Mouse (Mus musculus): ENCODE results near the gene Olfr1396. TPM values are rescaled to one million over a fixed set of nuclear protein-coding genes. Genes with fewer than 3 reads are reported as not detected.

Olfr1396 gene
- polyA plus RNA-seq, 1 experiment = not detected

DNA sequence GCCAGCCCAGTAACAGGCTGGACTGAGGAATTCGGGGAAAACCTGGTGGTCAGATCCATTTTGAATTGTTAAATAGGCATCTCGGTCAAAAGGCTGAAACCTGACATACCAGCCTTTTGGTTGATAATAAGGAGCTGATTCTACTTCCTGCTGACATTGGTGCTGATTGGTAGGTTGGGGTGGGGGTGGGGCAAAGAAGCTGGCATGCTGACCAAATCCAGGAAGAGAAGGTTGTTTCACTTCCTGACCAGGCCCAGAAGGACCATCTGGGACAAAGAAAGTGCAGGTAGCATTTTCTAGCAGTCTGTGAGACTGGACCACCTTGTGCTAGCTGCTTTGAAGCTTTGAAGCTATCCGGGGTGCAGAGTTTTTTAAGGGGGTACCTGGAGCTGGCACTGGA lies 14.3 kb downstream of the Olfr1396 start:
- Histone ChIP-seq H3K27ac (ENCODE audit: control insufficient read depth, insufficient read depth, low read depth, low read length) (no peak overlapping the region), H3K36me3 (ENCODE audit: control insufficient read depth, insufficient read depth, low read length) (no peaks in the 10 kb centered on the region), H3K4me1 (ENCODE audit: control insufficient read depth, insufficient read depth, low read length) (peaks cover 9% of the 10 kb centered on the region), H3K4me3 (ENCODE audit: control insufficient read depth, low read depth, low read length) (no peak overlapping the region), H3K27me3 (ENCODE audit: control insufficient read depth, insufficient read depth, low read length) (no peaks in the 10 kb centered on the region)
- no peak for TF ChIP-seq CTCF (IDR thresholded peaks at IDR 0.05; ENCODE audit: control insufficient read depth, insufficient read depth, insufficient replicate concordance, low read depth, low read length)
- TF ChIP-seq POLR2A (IDR thresholded peaks at IDR 0.05; ENCODE audit: control insufficient read depth, low read depth, low read length) = no peak

DNA sequence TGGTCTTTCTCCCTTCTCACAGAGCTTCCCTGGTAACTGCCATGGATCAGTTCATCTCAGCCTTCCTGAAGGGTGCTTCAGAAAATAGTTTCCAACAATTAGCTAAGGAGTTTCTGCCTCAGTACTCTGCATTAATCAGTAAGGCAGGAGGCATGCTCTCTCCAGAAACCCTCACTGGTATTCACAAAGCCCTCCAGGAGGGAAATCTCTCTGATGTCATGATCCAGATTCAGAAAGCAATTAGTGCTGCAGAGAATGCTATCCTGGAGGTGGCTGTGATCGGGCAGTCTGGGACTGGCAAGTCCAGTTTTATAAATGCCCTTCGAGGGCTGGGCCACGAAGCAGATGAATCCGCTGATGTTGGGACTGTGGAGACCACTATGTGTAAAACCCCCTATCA lies 19.3 kb downstream of the Olfr1396 start:
- H3K4me3 ChIP-seq (ENCODE audit: control insufficient read depth, low read depth, low read length) = no peak overlapping the region
- TF ChIP-seq POLR2A (IDR thresholded peaks at IDR 0.05; ENCODE audit: control insufficient read depth, low read depth, low read length) = no peak
- no peak for TF ChIP-seq CTCF (IDR thresholded peaks at IDR 0.05; ENCODE audit: control insufficient read depth, insufficient read depth, insufficient replicate concordance, low read depth, low read length)
- H3K27me3 ChIP-seq (ENCODE audit: control insufficient read depth, insufficient read depth, low read length) = no peaks in the 10 kb centered on the region
- H3K36me3 ChIP-seq (ENCODE audit: control insufficient read depth, insufficient read depth, low read length) = no peaks in the 10 kb centered on the region
- H3K27ac ChIP-seq (ENCODE audit: control insufficient read depth, insufficient read depth, low read depth, low read length) = no peak overlapping the region
- H3K4me1 ChIP-seq (ENCODE audit: control insufficient read depth, insufficient read depth, low read length) = no peaks in the 10 kb centered on the region

DNA sequence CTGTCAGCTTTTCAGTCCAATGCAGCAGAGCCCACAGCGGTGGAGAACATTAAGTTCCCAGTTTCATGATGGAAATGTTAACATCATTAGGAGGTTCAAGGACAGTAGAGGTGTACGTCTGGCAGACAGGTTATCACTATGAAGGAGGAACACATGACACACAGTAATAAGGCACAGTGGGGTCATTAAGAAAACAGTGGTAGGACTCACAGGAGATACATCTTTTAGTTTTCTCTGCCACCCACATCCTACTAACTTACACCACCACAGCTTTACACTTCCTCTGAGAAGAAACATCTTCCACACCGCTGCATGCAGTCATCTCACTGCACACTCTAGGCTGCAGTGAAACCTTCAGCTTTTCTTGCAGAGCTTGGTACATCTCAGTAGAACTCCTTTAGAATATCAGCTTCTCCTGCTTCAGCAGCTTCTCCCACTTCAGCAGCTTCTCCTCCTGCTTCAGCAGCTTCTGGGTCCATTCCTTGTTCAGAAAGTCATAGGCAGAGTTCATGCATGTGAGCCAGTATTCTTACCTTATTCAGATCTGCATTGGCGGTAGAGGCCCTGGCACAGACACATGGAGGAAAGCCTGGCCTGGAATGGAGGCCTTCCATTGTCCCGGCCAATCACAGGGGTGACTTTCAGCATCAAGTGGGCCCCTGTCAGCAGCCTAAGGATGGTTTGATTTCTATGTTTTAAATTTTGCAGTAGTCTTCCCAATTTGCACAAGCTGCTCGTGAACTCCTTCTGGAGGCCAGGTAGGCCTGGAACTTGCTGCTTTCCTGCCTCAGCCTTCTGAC lies 20.6 kb downstream of the Olfr1396 start:
- no peaks in the 10 kb centered on the region for H3K4me1 ChIP-seq (ENCODE audit: control insufficient read depth, insufficient read depth, low read length)
- TF ChIP-seq CTCF (IDR thresholded peaks at IDR 0.05; ENCODE audit: control insufficient read depth, insufficient read depth, insufficient replicate concordance, low read depth, low read length) = no peak
- TF ChIP-seq POLR2A (IDR thresholded peaks at IDR 0.05; ENCODE audit: control insufficient read depth, low read depth, low read length) = no peak

DNA sequence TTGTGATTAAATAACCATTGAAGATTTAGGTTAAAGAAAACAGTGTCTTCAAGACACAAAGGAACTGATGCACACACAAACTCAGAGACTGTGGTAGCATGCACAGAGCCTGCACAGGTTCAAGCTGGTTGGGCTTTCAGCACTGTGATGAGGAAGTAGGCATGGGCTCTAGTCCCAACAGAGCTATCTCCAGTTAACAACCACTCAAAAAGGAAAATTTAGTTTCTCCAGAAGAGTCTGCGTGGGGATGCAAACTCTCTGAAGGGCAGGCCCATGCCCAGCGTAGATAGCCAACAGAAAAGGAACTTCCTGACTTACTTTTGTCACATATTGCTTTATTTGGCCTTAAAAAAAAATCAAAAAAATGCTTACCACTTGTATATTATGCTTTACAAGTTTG lies 21.9 kb downstream of the Olfr1396 start:
- TF ChIP-seq CTCF (IDR thresholded peaks at IDR 0.05; ENCODE audit: control insufficient read depth, insufficient read depth, insufficient replicate concordance, low read depth, low read length) (no peak), POLR2A (IDR thresholded peaks at IDR 0.05; ENCODE audit: control insufficient read depth, low read depth, low read length) (no peak)

More for the DNA sequence above, 20.6 kb downstream of the Olfr1396 start:
- Histone ChIP-seq H3K4me3 (ENCODE audit: control insufficient read depth, low read depth, low read length) (no peak overlapping the region), H3K27ac (ENCODE audit: control insufficient read depth, insufficient read depth, low read depth, low read length) (no peak overlapping the region), H3K36me3 (ENCODE audit: control insufficient read depth, insufficient read depth, low read length) (no peaks in the 10 kb centered on the region), H3K27me3 (ENCODE audit: control insufficient read depth, insufficient read depth, low read length) (no peaks in the 10 kb centered on the region)

DNA sequence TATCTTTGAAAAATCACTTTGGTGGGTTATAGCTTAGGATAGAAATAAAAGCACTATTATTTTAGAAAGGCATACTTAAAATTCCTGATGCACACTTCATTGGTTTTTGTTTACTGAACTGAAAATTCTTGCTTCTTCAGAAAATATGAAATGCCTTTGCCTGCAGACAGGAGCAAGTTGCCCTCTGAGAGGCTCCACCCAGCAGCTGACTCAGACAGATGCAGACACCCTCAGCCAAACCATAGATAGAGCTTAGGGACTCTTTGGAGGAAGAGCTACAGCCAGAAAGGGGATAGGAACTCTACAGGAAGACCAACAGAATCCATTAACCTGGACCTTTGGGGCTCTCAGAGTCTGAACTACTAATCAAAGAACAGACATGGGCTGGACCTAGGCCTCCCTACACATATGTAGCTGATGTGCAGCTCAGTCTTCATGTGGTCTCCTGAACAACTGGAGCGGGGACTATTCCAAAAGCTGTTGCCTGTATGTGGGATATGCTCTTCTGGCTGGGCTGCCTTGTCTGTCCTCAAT lies 22.6 kb downstream of the Olfr1396 start:
- Histone ChIP-seq H3K4me3 (ENCODE audit: control insufficient read depth, low read depth, low read length) (no peak overlapping the region), H3K4me1 (ENCODE audit: control insufficient read depth, insufficient read depth, low read length) (peaks cover 7% of the 10 kb centered on the region), H3K27ac (ENCODE audit: control insufficient read depth, insufficient read depth, low read depth, low read length) (no peak overlapping the region), H3K36me3 (ENCODE audit: control insufficient read depth, insufficient read depth, low read length) (no peaks in the 10 kb centered on the region), H3K27me3 (ENCODE audit: control insufficient read depth, insufficient read depth, low read length) (no peaks in the 10 kb centered on the region)
- no peak for TF ChIP-seq CTCF (IDR thresholded peaks at IDR 0.05; ENCODE audit: control insufficient read depth, insufficient read depth, insufficient replicate concordance, low read depth, low read length)
- no peak for TF ChIP-seq POLR2A (IDR thresholded peaks at IDR 0.05; ENCODE audit: control insufficient read depth, low read depth, low read length)

More for the DNA sequence above, 21.9 kb downstream of the Olfr1396 start:
- no peak overlapping the region for H3K27ac ChIP-seq (ENCODE audit: control insufficient read depth, insufficient read depth, low read depth, low read length)
- H3K27me3 ChIP-seq (ENCODE audit: control insufficient read depth, insufficient read depth, low read length) = no peaks in the 10 kb centered on the region
- no peak overlapping the region for H3K4me3 ChIP-seq (ENCODE audit: control insufficient read depth, low read depth, low read length)
- H3K4me1 ChIP-seq (ENCODE audit: control insufficient read depth, insufficient read depth, low read length) = peaks cover 7% of the 10 kb centered on the region
- no peaks in the 10 kb centered on the region for H3K36me3 ChIP-seq (ENCODE audit: control insufficient read depth, insufficient read depth, low read length)

DNA sequence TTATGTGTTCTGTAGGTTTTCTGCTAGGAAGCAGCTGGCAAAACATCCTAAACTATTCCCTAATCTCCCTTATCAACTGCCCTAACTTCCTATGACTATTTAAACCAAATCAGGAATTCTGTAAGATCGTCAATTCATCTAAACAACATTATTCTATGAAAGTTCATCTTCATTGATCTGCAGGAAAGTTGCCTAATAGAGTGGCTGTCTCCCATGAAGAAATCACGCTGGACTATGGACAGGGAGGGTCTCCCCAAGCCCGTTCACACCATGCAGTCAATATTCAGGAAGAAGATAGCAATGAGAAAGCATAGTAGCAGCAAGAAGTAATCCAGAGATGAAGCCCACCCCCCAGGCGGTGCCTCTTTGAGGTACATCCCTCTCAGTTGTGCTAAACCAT lies 23.5 kb downstream of the Olfr1396 start:
- H3K4me3 ChIP-seq (ENCODE audit: control insufficient read depth, low read depth, low read length) = no peak overlapping the region
- H3K27ac ChIP-seq (ENCODE audit: control insufficient read depth, insufficient read depth, low read depth, low read length) = no peak overlapping the region
- H3K4me1 ChIP-seq (ENCODE audit: control insufficient read depth, insufficient read depth, low read length) = peaks cover 7% of the 10 kb centered on the region
- H3K27me3 ChIP-seq (ENCODE audit: control insufficient read depth, insufficient read depth, low read length) = no peaks in the 10 kb centered on the region
- no peaks in the 10 kb centered on the region for H3K36me3 ChIP-seq (ENCODE audit: control insufficient read depth, insufficient read depth, low read length)
- TF ChIP-seq POLR2A (IDR thresholded peaks at IDR 0.05; ENCODE audit: control insufficient read depth, low read depth, low read length) (no peak), CTCF (IDR thresholded peaks at IDR 0.05; ENCODE audit: control insufficient read depth, insufficient read depth, insufficient replicate concordance, low read depth, low read length) (no peak)

DNA sequence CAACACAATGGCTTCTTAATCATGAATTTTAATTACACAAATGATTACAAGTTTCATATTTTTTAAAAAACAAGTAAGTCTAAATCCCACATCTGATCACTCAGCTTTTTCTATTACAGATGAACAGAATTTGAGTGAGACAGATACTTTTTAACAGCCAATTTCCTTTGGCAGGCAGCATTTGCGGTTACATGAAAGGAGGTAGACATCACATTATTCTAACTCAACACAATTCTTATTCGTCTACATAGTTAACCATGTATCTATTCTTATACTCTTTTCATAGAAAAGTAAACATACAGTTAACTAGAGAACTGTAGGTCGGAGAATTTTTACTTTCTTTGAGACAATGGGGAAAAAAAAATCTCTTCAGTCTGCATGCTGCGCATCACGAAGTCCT lies 24.1 kb downstream of the Olfr1396 start:
- Histone ChIP-seq H3K36me3 (ENCODE audit: control insufficient read depth, insufficient read depth, low read length) (no peaks in the 10 kb centered on the region), H3K4me3 (ENCODE audit: control insufficient read depth, low read depth, low read length) (no peak overlapping the region), H3K27ac (ENCODE audit: control insufficient read depth, insufficient read depth, low read depth, low read length) (no peak overlapping the region), H3K4me1 (ENCODE audit: control insufficient read depth, insufficient read depth, low read length) (peaks cover 7% of the 10 kb centered on the region), H3K27me3 (ENCODE audit: control insufficient read depth, insufficient read depth, low read length) (no peaks in the 10 kb centered on the region)
- TF ChIP-seq CTCF (IDR thresholded peaks at IDR 0.05; ENCODE audit: control insufficient read depth, insufficient read depth, insufficient replicate concordance, low read depth, low read length) = no peak
- TF ChIP-seq POLR2A (IDR thresholded peaks at IDR 0.05; ENCODE audit: control insufficient read depth, low read depth, low read length) = no peak
